Mouse (Mus musculus) T-helper 2 cell (primary cell): ENCODE results near the gene Syn3.
"Not testable (repeated sequence)": the region's sequence is repeated elsewhere in the genome, so short reads cannot be mapped to it uniquely, and the experiment has no call there.

ENCODE experiments used
- in situ Hi-C: fragments of 300-600 bp; cut with MboI, MseI; formaldehyde crosslinking; loops from one replicate; pipeline ENCODE4 v1.15.1; 2025; ENCODE audit warnings: high pct_unique_total_duplicates

Syn3 gene

DNA sequence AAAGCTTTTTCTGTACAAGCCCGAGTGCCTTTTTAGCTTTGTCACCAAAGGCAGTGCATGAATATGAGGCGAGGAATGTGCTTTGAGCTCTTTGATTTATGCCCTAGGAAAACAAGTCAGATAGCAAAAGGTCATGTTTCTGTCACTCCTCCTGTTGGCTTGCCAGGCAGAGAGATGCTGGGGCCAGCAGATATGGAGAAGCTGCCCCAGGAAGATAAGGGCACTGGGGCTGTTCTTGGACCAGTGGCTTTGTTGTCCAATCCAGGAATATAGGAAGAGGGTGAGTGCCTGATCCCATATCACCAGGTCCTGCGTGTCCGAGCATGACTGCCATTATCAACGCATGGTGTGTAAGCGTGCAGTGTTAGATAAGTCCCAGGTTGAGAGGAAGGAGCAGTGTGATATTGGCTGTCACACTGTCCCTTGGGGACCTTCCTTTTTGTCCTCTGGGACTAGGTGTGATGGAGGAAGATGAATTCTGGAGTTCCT is 336.9 kb downstream of the Syn3 start:
- in situ Hi-C loops = no loop called here

DNA sequence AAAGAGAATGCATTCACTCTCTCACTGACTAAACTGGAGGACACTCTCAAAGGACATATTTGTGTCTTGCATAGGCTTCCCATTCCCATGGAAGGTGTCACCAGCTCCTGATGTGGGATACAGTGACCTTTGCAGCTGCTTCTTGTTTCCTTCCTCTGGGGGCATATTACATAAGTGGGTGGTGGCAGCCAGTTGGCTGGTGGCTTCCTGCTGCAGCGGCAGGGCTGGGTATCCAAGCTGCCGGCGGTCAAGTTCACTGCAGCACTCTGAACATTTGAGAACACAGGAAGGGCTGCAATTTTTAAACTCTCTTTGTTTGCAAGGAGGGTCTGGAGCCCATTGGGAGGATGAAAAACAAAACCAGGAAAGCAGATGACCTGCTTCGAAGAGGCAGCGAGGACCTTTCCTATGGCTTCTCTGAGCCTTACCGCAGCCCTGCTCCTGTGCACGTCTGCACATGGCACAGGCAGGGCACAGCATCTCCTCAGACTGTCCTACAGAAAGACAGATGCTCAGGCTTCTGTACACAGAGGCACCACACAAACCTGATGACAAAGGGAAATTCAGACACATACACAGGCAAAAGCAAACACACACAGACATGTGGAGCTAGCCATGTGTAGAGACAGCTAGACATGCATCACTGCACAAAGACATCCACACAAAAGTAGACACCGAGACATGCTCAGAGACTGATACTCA is 340.3 kb downstream of the Syn3 start:
- in situ Hi-C loops = no loop called here

DNA sequence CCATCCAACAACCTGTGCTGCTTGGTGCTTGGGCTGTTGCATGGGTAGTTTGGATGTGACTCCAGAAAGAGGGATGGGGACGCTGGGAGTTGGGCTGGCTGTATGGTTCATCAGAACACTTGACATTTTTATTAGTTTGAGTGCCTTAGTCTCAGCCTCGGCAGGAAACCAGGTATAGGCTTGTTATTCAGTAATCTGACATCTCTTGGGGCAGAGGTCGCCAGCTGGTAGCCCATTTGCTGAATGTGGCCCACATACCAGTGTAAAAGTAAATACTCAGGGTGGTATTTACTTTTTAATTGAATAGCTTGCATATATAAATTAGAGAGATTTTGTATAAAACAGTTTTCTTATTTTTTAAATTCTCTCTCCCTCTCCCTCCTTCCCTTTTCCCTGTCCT is 343.4 kb downstream of the Syn3 start:
- in situ Hi-C loops = no loop called here

DNA sequence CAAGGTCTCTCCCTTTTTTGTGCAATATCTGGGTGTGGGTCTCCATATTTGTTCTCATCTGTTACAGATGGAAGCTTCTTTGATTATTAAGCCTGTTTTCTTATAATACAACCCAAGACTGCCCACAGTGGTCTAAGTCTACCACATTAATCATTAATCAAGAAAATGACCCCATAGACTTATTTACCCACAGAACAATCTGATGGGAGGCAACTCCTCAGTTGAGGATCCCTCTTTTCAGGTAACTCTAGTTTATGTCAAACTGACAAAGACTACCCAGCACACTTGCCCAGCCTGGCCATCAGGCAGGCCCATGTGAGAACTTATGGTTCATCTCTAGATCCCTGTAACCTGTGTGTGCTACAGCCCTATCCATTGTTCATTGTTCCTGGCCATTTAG is 345.5 kb downstream of the Syn3 start:
- in situ Hi-C loops = no loop called here

DNA sequence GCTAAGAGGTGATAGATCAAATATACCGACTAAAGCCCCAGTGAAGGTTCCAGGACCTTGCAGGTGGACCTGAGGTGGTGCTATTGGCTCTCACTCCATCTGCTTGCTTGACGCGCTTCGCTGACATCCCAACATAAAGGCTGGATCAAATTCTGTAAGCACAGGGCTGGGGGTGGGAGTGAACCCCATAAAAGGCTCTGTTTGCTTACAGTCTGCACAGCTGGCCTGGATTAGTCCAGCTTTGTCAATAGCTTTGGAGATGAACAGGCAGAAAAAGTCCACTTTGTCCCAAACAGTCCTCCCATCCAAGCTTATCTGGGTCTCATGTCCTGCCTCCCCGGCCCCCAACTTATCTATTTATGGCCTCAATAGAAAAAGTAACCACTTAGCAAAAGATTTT is 347.3 kb downstream of the Syn3 start:
- in situ Hi-C loops = no loop called here

DNA sequence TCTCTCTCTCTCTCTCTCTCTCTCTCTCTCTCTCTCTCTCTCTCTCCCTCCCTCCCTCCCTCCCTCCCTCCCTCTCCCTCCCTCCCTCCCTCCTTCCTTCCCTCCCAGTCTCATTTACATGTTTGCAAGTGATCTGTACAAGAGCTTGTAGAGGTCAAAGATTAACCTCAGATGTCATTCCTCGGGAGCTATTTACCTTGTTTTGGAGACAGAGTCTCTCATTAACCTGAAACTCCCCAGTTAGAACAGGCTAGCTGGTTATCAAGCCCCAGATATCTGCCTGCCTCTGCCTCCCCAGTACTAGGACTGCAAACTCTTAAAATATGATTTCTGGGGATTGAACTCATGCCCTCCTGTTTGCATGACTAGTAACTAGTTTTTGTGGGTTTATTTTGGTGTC is 348.6 kb downstream of the Syn3 start:
- in situ Hi-C loops = no loop called here

DNA sequence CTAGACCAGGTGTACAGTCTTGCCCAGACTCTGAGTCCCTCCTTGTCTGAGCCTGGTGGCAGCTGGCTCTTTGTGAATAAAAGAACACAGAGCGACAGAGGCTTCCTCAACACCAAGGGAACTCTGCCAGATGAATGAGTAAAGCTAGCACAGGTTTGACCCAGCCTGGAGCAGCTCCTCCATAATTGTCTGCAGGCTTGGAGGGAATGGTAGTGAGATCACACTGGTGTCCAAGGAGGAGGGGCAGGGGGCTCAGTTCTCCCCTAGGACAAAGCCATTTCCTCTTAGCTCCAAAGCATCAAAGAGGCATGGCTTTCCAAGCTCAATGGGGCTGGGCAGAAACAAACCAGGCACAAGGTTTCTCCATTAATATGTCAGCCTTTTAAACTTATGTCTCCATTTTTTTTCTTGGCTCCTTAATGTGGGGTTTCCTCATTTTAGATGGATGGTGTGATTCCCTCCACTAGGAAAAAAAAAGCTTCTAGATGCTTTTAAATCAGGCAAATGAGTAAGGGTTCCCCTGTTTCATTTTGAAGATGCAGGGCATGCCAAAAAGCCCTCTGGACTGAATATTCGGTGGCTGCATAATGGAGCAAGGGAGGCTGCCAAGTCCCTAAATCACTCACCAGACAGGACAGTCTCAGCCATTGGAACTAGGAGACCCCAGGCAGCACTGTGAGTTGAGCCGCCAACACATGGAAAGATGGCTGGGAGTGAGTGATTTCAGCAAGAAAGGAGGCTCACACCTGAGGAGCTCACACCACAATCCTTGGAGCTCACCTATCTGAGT is 349.5 kb downstream of the Syn3 start:
- in situ Hi-C loops = no loop called here

DNA sequence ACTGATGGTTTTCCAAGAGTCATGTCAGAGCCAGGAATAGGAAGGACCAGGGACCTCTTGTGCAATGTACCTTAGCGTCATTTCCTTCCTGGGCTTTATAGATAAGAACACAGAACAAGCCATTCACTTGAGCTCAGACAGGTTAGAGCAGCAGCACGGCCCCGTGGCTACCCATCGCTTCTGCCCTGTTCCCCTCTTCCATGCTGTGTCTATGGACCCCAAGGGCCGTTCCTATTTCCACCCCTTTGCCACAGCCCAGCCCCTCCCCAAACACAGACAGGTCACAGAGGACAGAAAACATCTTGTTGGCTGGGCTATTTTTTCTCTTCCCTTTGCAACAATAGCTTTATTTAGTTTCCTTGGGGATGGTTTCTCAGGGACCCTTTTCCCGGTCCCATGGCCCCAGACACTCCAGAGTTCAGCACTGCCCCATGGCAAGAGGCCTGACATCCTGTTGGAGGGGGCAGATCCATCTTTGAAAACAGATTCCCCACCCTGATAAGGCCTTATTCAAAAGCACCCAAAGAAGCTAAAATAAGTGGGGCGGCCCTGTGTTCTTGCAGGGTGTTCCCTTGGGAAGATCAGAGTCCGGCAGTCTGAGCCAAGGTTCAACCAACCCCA is 359.5 kb downstream of the Syn3 start:
- in situ Hi-C loops = no loop called here

DNA sequence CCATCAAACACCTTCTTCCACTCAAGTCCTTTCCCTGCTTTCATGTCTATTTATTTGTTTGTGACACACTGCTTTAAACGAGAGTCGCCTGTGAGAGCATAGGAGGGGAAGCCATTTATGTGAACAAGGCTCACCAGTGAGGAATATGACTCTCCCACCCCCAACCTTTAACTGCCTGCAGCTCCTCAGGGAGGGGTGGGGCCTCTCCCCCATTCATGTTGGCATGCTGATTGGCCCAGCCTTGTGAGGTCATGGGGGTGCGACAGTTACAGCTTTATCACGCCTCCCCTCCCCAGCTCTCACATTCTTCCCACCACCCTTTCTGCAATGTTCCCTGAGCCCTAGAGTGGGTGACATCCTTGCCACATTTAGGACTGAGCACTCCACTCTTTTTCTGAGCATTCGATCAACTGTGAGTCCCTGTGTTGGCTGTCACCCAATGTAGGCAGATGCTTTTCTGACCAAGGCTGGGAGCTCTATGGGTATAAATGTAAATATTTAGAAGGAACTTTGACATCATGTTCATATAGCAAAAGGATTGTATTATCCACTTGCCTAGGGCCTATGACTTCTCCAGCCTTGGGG is 361.0 kb downstream of the Syn3 start:
- in situ Hi-C loops = no loop called here

DNA sequence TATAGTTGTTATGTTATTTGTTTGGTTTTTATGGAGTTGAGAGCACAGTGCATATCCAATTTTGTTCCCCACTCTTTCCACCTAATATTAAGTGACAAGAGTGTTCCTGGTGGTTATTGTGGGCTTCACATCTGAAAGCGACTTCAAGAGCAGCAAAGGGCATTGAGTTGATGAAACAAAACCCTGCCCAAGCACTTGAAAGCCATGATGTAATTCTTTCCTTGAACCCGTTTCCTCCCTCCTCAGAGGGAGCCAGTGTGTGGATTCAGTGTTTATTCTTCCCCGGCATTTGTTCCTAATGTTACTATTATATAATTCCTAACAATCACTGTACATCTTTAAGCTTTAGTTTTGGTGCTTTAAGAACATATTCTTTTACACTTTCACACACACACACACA is 361.6 kb downstream of the Syn3 start:
- in situ Hi-C loops = no loop called here

DNA sequence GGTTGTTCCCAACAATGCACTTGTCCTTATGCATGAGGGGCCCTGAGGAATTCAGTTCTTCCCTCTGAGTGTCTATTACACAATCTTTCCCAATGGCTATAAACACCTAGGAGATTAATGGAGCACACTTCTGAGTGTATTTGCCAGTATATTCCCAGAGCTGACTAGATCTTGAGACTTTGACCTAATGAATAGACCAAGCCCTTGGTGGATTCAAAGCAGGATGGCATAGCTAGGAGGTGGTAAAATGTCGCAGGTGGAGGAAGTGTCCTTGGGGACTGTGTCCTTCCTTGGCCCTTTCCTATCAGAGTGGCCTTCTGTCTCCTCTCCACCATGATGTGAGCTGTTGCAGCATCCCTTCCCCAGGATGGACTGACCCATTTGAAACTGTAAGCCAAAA is 362.4 kb downstream of the Syn3 start:
- in situ Hi-C loops = no loop called here

DNA sequence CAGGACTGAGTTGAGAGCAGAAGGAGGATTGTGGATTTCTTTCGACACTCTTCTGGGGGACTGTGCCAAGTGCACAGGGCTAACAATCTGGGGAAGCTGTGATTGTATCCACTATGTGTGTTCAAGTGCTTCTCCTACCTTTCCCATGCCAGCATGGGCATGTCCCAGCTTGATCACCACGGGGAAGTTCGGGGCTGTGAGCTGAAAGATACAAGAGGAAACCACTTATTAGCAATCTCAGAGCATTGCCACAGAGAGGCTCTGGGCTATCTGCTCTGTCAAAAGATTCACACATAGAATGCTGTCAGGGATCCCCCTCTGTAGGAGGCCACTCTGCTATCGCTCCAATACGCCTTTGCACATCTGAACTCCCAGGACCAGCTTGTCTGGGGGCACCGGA is 363.8 kb downstream of the Syn3 start:
- in situ Hi-C loops = no loop called here

DNA sequence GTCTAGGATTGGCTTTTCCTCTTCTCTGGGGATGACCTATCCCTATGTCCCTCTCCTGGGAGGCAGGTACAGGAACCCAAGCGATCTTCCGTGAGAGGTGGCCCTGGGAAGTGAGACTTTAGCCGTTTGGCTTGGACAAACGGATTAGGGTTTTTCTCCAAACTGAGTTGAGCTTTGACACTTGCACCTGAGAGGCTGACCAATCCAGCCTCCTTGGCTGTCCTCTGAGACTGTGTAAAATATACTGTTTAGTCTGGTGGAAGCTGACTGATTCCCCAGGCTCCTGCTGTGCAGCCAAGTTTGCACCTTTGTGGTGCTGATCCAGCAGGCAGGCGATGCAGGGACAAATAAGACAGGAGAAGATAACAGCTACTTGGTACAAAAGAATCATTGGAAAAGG is 364.4 kb downstream of the Syn3 start:
- in situ Hi-C loops = no loop called here

DNA sequence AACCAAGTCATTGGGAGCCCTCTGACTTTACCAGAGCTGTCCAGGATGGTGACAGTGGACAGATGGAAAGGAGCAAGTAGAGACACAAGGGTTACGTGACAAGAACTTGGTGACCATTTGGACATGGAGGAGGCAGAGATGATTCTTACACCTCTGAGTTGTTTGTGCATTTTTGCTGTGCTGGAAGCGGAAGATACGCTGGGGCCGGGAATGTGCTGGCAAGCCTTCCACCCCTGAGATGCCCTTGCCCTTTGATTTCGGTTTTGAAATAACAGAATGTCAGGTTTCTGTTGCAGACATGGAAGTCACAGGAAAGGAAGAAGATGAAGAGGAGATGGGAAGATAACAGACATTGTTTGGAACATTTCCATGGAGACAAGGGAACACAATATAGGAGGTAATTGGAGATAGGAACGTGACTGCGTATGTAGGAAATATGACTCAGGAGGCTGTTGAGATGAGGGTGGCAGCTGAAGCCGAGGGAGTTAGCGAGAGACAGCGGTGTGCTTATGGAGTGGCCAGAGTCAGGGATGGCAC is 366.2 kb downstream of the Syn3 start:
- in situ Hi-C loops = no loop called here

DNA sequence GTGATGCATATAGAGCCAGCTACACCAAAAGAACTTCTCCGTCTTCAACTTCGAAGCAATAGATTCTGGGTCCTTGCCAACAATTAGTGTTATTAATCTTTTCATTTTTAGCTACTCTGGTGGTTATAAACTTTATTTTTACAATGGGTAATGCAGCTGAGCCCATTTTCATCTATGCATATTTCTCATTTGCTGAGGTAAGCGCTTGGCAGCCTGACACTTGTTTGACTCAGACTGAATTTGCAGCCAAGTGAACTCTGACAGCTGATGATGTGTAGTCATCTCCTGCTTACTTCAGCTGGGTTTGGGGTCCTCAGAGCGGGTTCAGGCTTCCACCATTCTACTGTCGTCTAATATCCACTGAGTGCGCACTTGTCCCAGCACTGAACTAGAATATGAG is 369.6 kb downstream of the Syn3 start:
- in situ Hi-C loops = no loop called here

DNA sequence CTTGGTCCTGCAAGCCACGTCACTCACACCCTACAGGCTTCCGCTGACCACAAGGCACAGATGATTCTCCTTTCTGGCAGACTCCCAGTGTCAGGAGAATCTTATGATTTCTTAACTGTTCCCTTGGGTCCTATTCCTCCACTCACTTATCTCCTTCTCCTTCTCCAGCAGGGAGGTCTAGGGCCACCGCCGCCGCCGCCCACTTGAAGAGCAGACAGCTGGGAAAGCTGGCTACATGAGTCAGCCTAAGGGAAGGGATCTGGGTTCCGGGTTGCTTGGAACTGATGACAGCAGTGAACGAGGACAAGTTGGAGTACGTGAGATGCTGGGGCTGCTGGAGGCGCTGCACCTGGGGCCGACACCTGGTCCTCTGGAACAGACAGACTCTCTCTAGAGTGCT is 372.2 kb downstream of the Syn3 start:
- in situ Hi-C loops = no loop called here

DNA sequence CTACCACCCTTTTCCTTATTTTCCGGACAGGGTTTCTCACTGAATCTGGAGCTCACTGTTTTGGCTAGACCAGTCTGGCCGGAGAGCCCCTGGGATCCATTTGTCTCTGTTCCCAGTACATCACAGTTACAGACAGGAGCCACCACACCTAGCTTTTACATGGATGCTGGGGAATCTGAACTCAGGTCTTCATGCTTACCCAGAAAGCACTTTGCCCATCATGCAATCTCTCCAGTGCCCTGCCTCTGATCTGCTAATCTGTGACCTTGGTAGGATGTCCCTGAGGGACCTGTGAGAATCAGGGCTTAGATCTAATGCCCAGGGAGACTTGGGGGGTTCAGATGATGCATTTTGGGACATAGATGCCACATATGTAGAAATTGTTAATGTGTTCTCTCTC is 373.3 kb downstream of the Syn3 start:
- in situ Hi-C loops = no loop called here

DNA sequence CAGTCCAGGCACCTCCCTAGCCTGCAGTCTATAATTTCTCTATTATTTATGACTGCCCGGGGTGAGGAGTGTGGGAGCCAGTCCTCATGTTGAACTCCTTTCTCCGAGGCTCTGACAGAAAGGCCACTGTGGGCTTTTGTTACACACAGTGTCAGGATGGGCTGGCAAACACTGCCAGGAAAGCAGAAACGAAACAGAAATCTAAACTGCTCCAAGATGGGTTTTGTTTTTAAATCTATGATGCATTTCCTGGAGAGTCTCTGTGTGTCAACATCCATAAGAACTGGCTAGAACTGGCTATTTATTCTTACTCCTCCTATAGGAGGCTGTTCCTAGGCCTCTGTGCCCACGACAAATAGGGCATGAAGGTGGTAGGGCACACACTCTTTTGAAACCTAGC is 374.6 kb downstream of the Syn3 start:
- in situ Hi-C loops = no loop called here

DNA sequence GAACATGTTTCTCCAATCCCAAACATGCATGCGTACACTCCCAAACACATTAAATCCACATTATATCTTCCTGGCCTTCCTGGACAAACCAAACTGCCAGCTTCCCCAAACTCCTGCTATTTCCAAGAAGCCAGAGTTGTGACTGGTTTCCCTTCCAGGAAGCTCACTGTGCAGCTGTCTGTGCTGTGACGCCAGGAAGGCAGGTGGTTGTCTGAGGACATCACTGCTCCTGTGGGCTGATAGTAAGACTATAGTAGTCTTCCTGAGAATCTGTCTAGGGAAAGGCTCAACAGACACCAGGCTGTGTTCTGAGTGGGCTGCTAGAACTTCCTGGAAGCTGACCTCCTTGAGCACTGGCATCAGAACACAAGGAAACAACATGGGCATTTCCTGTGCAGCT is 375.5 kb downstream of the Syn3 start:
- in situ Hi-C loops = no loop called here

DNA sequence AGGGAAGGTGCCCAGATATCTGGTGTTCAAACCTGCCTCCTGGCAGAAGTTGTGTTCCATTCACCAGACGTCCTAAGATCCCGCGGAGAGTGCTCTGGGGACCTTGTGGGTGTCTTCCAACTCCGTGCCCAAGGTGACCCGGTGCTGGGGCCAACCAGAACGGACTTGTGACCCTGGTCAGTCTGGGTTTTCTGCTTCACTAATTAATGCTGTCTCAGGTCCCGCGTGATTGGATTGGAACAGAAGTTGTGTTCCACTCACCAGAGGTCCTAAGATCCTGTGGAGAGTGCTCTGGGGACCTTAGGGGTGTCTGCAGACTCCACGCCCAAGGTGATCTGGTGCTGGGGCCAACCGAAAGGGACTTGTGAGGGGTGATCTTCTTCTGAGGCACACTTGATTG is 376.2 kb downstream of the Syn3 start:
- in situ Hi-C loops = not testable (repeated sequence)

DNA sequence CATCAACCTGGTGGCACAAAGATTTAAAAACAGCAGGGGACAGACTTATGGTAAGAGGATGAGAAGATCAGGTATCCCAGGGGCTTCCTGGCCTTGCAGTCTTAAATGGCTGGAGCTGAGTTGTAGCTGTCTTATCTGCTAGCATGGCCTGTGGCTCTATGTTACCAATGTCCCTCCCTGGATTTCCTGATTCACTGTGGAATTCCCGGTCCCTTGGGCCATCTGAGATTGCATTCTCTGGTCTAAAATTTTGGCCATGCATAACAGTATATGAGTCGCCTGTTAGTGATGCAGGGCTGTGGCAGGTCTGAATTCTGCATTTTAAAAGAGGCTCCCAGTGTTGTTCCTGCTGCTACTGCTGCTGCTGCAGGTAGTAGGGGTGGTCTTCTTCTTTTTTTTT is 382.4 kb downstream of the Syn3 start:
- in situ Hi-C loops = no loop called here

DNA sequence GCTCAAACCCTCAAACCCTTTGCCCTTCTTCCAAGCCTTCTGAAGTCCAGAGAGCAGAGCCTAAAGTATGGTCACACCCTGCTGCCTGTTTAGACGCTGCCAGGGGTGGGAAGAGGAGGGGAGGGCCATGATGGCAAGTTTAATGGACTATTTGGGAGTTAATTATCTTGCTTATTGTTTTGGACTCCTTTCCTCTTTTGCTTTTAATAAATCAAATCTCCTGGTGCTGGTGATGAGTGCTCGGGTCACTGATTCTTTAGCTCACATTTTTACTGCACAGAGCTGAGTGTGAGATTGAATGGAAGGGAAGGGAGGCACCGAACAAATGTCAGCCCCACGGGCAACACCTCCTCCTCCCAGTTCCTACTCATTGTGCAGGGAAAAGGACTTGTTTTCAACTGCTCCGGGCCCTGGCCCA is 384.3 kb downstream of the Syn3 start:
- in situ Hi-C loops = no loop called here
